Mouse (Mus musculus): ENCODE results near the gene Ccni. TPM values are rescaled to one million over a fixed set of nuclear protein-coding genes. Genes with fewer than 3 reads are reported as not detected.

Ccni gene
- polyA plus RNA-seq, 1 experiment from 2014 or later = 127 TPM

DNA sequence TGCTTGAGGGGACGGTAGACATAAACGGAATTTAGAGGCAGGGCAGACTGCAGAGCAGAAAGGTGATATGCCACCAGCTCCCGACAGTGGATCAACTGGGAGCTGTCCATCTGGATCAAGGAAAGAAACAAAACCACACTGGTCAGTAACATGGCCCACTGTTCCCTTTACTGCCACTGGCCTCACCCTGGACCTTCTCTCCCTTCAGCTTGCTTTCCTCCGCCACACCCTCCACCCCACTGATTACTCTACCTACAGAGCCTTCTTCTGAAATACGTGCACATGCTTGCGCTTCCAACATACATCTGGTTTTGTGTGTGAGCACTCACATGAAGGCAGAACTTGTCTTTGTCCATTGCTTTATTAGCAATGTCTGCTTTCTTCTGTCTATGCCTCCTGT is 23.0 kb downstream of the Ccni start:
- Histone ChIP-seq H3K4me1 (ENCODE audit: control insufficient read depth, insufficient read depth, low read length) (no peaks in the 10 kb centered on the region), H3K36me3 (ENCODE audit: control insufficient read depth, insufficient read depth, low read length) (peaks cover 52% of the 10 kb centered on the region), H3K27me3 (ENCODE audit: control insufficient read depth, insufficient read depth, low read length) (no peaks in the 10 kb centered on the region), H3K9me3 (ENCODE audit: control insufficient read depth, low read depth, low read length) (no peaks in the 10 kb centered on the region), H3K27ac (ENCODE audit: low read length) (no peak overlapping the region; the same call in 1 of the 2 replicates), H3K4me2 (replicated peaks; ENCODE audit: low read depth, low read length) (no peak overlapping the region), H3K9ac (replicated peaks; ENCODE audit: low read depth, low read length) (no peak overlapping the region), H3K4me3 (ENCODE audit: low read depth, low read length) (no peak overlapping the region)
- ATAC-seq (ENCODE audit: insufficient number of reproducible peaks, insufficient read depth, low FRiP score, low read depth) = no peak
- 77% methylated on average over 6 of the region's 6 CpGs for WGBS

- no peaks in the 10 kb centered on the region for H3K27me3 ChIP-seq (ENCODE audit: control insufficient read depth, insufficient read depth, low read length)
- H3K4me2 ChIP-seq (replicated peaks; ENCODE audit: low read depth, low read length) = no peak overlapping the region
- no peaks in the 10 kb centered on the region for H3K9me3 ChIP-seq (ENCODE audit: control insufficient read depth, low read depth, low read length)
- peaks cover 38% of the 10 kb centered on the region for H3K36me3 ChIP-seq (ENCODE audit: control insufficient read depth, insufficient read depth, low read length)
- no peak overlapping the region for H3K4me3 ChIP-seq (ENCODE audit: low read depth, low read length)
- 67% methylated on average over 2 of the region's 2 CpGs for WGBS
- H3K9ac ChIP-seq (replicated peaks; ENCODE audit: low read depth, low read length) = no peak overlapping the region
- no peak overlapping the region for H3K27ac ChIP-seq (ENCODE audit: low read length)
- ATAC-seq (ENCODE audit: insufficient number of reproducible peaks, insufficient read depth, low FRiP score, low read depth) = no peak
- H3K4me1 ChIP-seq (ENCODE audit: control insufficient read depth, insufficient read depth, low read length) = no peaks in the 10 kb centered on the region
Observed at GRCm38 (mm10) chr5:93180252-93180651, 26.0 kb downstream of the Ccni start.

DNA sequence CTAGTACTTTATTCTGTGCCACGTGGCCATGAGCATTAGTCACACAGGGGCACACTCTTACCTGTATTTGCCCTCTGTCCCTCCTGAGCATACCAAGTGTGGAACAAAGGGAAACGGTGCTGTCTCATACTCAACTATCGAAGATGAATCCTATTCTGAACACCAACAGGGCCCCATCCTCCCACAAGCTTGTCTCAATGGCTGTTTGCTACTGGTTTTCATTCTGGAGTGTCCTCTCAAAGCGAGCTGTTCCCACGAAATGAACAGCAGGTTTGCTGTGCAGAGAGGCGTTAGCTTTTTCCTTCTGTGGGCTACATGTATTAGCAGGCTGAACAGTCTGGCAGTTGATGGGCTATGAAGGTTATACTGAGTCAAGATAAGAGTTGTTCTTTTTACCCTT is 27.7 kb downstream of the Ccni start:
- Histone ChIP-seq H3K36me3 (ENCODE audit: control insufficient read depth, insufficient read depth, low read length) (peaks cover 36% of the 10 kb centered on the region), H3K4me3 (ENCODE audit: low read depth, low read length) (no peak overlapping the region), H3K27ac (ENCODE audit: low read length) (no peak overlapping the region), H3K27me3 (ENCODE audit: control insufficient read depth, insufficient read depth, low read length) (no peaks in the 10 kb centered on the region), H3K4me1 (ENCODE audit: control insufficient read depth, insufficient read depth, low read length) (no peaks in the 10 kb centered on the region), H3K4me2 (replicated peaks; ENCODE audit: low read depth, low read length) (no peak overlapping the region), H3K9ac (replicated peaks; ENCODE audit: low read depth, low read length) (no peak overlapping the region), H3K9me3 (ENCODE audit: control insufficient read depth, low read depth, low read length) (no peaks in the 10 kb centered on the region)
- no peak for ATAC-seq (ENCODE audit: insufficient number of reproducible peaks, insufficient read depth, low FRiP score, low read depth)
- WGBS = 81% methylated on average over 6 of the region's 6 CpGs

DNA sequence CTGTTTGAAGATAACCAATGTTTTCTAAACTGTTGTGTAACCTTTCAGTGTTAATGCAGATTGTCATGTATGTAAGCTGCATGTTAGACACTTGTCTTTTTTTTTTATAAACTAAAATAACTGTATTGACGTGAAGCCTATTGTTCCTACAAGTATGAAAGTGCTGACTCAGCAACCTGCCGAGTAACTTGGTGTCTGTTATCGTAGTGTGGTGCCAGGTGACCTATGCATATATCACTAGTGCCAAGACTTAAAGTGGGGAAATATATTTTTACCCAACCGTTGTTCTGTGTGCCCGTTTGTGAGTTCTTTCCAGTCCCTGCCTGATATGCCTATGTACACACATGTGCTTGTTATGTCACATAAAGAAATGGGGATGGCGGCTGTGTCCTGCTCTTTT is 31.6 kb downstream of the Ccni start:
- Histone ChIP-seq H3K36me3 (ENCODE audit: control insufficient read depth, insufficient read depth, low read length) (peaks cover 42% of the 10 kb centered on the region), H3K27ac (ENCODE audit: low read length) (no peak overlapping the region), H3K9ac (replicated peaks; ENCODE audit: low read depth, low read length) (no peak overlapping the region), H3K27me3 (ENCODE audit: control insufficient read depth, insufficient read depth, low read length) (no peaks in the 10 kb centered on the region), H3K4me3 (ENCODE audit: low read depth, low read length) (no peak overlapping the region), H3K4me2 (replicated peaks; ENCODE audit: low read depth, low read length) (no peak overlapping the region), H3K9me3 (ENCODE audit: control insufficient read depth, low read depth, low read length) (no peaks in the 10 kb centered on the region), H3K4me1 (ENCODE audit: control insufficient read depth, insufficient read depth, low read length) (no peaks in the 10 kb centered on the region)
- ATAC-seq (ENCODE audit: insufficient number of reproducible peaks, insufficient read depth, low FRiP score, low read depth) = no peak
- WGBS = 85% methylated on average over 6 of the region's 6 CpGs

DNA sequence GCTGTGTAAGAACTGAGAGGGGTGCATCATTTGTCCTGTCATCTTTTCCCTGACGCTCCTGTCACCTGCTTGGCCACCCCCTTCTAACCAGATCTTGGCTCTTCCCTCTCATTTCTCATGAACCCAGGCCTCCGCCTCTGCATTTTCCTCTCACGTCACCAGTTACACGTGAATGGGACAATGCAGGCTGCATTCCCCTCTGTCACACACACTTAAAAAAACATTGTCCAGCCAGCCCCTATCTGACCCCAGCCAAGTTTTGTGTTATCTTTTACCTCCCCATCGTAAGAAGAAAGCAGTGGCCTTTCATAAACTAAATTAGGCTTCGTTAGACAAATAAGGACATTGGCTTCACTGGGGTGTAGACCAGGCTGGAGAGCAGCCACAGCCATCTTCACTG is 33.8 kb downstream of the Ccni start:
- 92% methylated on average over 6 of the region's 6 CpGs for WGBS
- Histone ChIP-seq H3K36me3 (ENCODE audit: control insufficient read depth, insufficient read depth, low read length) (peaks cover 52% of the 10 kb centered on the region), H3K27ac (ENCODE audit: low read length) (no peak overlapping the region), H3K4me2 (replicated peaks; ENCODE audit: low read depth, low read length) (no peak overlapping the region), H3K4me1 (ENCODE audit: control insufficient read depth, insufficient read depth, low read length) (no peaks in the 10 kb centered on the region), H3K27me3 (ENCODE audit: control insufficient read depth, insufficient read depth, low read length) (no peaks in the 10 kb centered on the region), H3K4me3 (ENCODE audit: low read depth, low read length) (no peak overlapping the region), H3K9ac (replicated peaks; ENCODE audit: low read depth, low read length) (no peak overlapping the region), H3K9me3 (ENCODE audit: control insufficient read depth, low read depth, low read length) (no peaks in the 10 kb centered on the region)
- no peak for ATAC-seq (ENCODE audit: insufficient number of reproducible peaks, insufficient read depth, low FRiP score, low read depth)

DNA sequence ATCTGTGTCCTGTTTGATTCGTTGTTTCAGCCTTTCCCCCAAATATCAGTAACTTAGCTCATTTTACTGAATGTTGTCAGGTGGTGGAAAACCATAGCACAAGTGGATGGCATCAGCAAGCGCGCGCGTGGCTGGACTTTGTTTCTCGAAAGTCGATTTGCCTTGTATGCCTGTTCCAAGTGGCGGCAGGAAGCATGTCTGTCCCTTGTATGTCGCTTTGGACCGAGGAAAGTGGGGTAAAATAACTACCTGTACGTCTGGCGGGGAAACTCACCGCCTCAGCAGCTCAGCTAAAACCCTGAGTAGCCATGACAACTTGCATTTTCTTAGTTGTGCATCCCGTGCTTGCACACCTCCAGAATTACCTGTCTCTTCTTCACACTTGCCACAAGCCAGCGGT is 34.9 kb downstream of the Ccni start:
- no peak overlapping the region for H3K9ac ChIP-seq (replicated peaks; ENCODE audit: low read depth, low read length)
- no peaks in the 10 kb centered on the region for H3K9me3 ChIP-seq (ENCODE audit: control insufficient read depth, low read depth, low read length)
- H3K27me3 ChIP-seq (ENCODE audit: control insufficient read depth, insufficient read depth, low read length) = no peaks in the 10 kb centered on the region
- no peak overlapping the region for H3K4me3 ChIP-seq (ENCODE audit: low read depth, low read length)
- WGBS = 96% methylated on average over 15 of the region's 15 CpGs
- peaks cover 50% of the 10 kb centered on the region for H3K36me3 ChIP-seq (ENCODE audit: control insufficient read depth, insufficient read depth, low read length)
- no peak overlapping the region for H3K4me2 ChIP-seq (replicated peaks; ENCODE audit: low read depth, low read length)
- no peak overlapping the region for H3K27ac ChIP-seq (ENCODE audit: low read length)
- ATAC-seq (ENCODE audit: insufficient number of reproducible peaks, insufficient read depth, low FRiP score, low read depth) = no peak
- no peaks in the 10 kb centered on the region for H3K4me1 ChIP-seq (ENCODE audit: control insufficient read depth, insufficient read depth, low read length)

- H3K9me3 ChIP-seq (ENCODE audit: control insufficient read depth, low read depth, low read length) = no peaks in the 10 kb centered on the region
- 98% methylated on average over 6 of the region's 6 CpGs for WGBS
- H3K27me3 ChIP-seq (ENCODE audit: control insufficient read depth, insufficient read depth, low read length) = no peaks in the 10 kb centered on the region
- H3K4me1 ChIP-seq (ENCODE audit: control insufficient read depth, insufficient read depth, low read length) = no peaks in the 10 kb centered on the region
- H3K4me2 ChIP-seq (replicated peaks; ENCODE audit: low read depth, low read length) = no peak overlapping the region
- H3K27ac ChIP-seq (ENCODE audit: low read length) = no peak overlapping the region
- no peak for ATAC-seq (ENCODE audit: insufficient number of reproducible peaks, insufficient read depth, low FRiP score, low read depth)
- H3K36me3 ChIP-seq (ENCODE audit: control insufficient read depth, insufficient read depth, low read length) = peaks cover 62% of the 10 kb centered on the region
- H3K9ac ChIP-seq (replicated peaks; ENCODE audit: low read depth, low read length) = no peak overlapping the region
- H3K4me3 ChIP-seq (ENCODE audit: low read depth, low read length) = no peak overlapping the region
Observed at GRCm38 (mm10) chr5:93168654-93169053, 37.6 kb downstream of the Ccni start.

GRCm38 (mm10) chr5:93167919-93168516 is 38.3 kb downstream of the Ccni start:
- H3K27ac ChIP-seq (ENCODE audit: low read length) = no peak overlapping the region
- ATAC-seq (ENCODE audit: insufficient number of reproducible peaks, insufficient read depth, low FRiP score, low read depth) = no peak

DNA sequence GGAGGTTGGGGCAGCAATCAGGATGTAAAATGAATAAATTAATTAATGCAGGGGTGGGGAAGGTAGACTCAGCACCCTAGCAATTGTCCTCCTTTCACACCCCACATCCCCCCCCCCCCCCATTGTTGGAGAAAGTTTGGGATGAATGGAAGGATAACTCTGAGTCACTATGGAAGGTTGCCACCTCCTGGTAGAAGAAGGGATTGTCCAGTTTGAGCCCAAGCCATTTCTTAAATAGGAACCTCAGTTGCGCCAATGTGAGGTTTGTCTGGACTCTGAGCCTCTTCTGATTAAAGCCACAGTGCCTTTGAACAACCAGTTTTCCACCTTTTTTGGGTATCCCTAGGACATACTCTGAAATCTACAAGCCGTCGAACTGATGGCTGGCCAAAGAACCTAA is 42.8 kb downstream of the Ccni start:
- H3K9me3 ChIP-seq (ENCODE audit: control insufficient read depth, low read depth, low read length) = no peaks in the 10 kb centered on the region

More at GRCm38 (mm10) chr5:93167919-93168516, 38.3 kb downstream of the Ccni start:
- Histone ChIP-seq H3K9me3 (ENCODE audit: control insufficient read depth, low read depth, low read length) (no peaks in the 10 kb centered on the region), H3K27me3 (ENCODE audit: control insufficient read depth, insufficient read depth, low read length) (no peaks in the 10 kb centered on the region), H3K4me2 (replicated peaks; ENCODE audit: low read depth, low read length) (no peak overlapping the region), H3K36me3 (ENCODE audit: control insufficient read depth, insufficient read depth, low read length) (peaks cover 62% of the 10 kb centered on the region), H3K4me1 (ENCODE audit: control insufficient read depth, insufficient read depth, low read length) (no peaks in the 10 kb centered on the region), H3K9ac (replicated peaks; ENCODE audit: low read depth, low read length) (no peak overlapping the region), H3K4me3 (ENCODE audit: low read depth, low read length) (no peak overlapping the region)
- 92% methylated on average over 11 of the region's 11 CpGs for WGBS

More for the DNA sequence above, 42.8 kb downstream of the Ccni start:
- Histone ChIP-seq H3K27ac (ENCODE audit: low read length) (no peak overlapping the region), H3K4me1 (ENCODE audit: control insufficient read depth, insufficient read depth, low read length) (no peaks in the 10 kb centered on the region), H3K9ac (replicated peaks; ENCODE audit: low read depth, low read length) (no peak overlapping the region), H3K4me3 (ENCODE audit: low read depth, low read length) (no peak overlapping the region), H3K4me2 (replicated peaks; ENCODE audit: low read depth, low read length) (no peak overlapping the region), H3K27me3 (ENCODE audit: control insufficient read depth, insufficient read depth, low read length) (no peaks in the 10 kb centered on the region), H3K36me3 (ENCODE audit: control insufficient read depth, insufficient read depth, low read length) (peaks cover 61% of the 10 kb centered on the region)
- ATAC-seq (ENCODE audit: insufficient number of reproducible peaks, insufficient read depth, low FRiP score, low read depth) = no peak
- 89% methylated on average over 3 of the region's 3 CpGs for whole genome bisulfite sequencing
